Mouse (Mus musculus) regulatory T cell (primary cell): ENCODE measurements around the gene AI661453.
"Not testable (repeated sequence)": the region's sequence is repeated elsewhere in the genome, so short reads cannot be mapped to it uniquely, and the experiment has no call there.

ENCODE experiments used
- in situ Hi-C: fragments of 300-600 bp; cut with MboI, MseI; formaldehyde crosslinking; loops from one replicate; pipeline ENCODE4 v1.15.1; 2025; ENCODE audit warnings: high pct_unique_total_duplicates

The AI661453 gene

GRCm38 (mm10) chr17:47501531-47501930, 65.1 kb downstream of the AI661453 start:
- in situ Hi-C loops: no loop called here

GRCm38 (mm10) chr17:47501946-47502706, 65.7 kb downstream of the AI661453 start, which contains the start of gene Taf8:
Gene Taf8 (minus strand): TSS chr17:47502292.
- in situ Hi-C loops: no loop called here

- in situ Hi-C loops: not testable (repeated sequence)
Measured at GRCm38 (mm10) chr17:47502707-47503045, 66.3 kb downstream of the AI661453 start.

- in situ Hi-C loops: no loop called here
Measured at GRCm38 (mm10) chr17:47503689-47504088, 67.3 kb downstream of the AI661453 start.

GRCm38 (mm10) chr17:47504228-47504627, 67.8 kb downstream of the AI661453 start:
- in situ Hi-C loops: no loop called here

GRCm38 (mm10) chr17:47504941-47505346, 68.5 kb downstream of the AI661453 start, which contains the start of gene Ccnd3:
Gene Ccnd3 (plus strand): TSS chr17:47505051.
- in situ Hi-C loops: loop anchor here (5.0 kb wide), 1 partner anchor 187 kb away; the partner anchor contains the start of genes Gm21981 and Prickle4

- in situ Hi-C loops: loop anchor here (5.0 kb wide), 1 partner anchor 187 kb away; the partner anchor contains the start of genes Gm21981 and Prickle4
Measured at GRCm38 (mm10) chr17:47505566-47505965, 69.2 kb downstream of the AI661453 start.

GRCm38 (mm10) chr17:47506042-47506441, 69.6 kb downstream of the AI661453 start:
- in situ Hi-C loops: loop anchor here (5.0 kb wide), 1 partner anchor 186 kb away; the partner anchor contains the start of genes Gm21981 and Prickle4

- in situ Hi-C loops: loop anchor here (5.0 kb wide), 1 partner anchor 186 kb away; the partner anchor contains the start of genes Gm21981 and Prickle4
Measured at GRCm38 (mm10) chr17:47506697-47507096, 70.3 kb downstream of the AI661453 start.

- in situ Hi-C loops: loop anchor here (5.0 kb wide), 1 partner anchor 185 kb away; the partner anchor contains the start of genes Gm21981 and Prickle4
Measured at GRCm38 (mm10) chr17:47507523-47507922, 71.1 kb downstream of the AI661453 start.

GRCm38 (mm10) chr17:47508012-47508608, 71.7 kb downstream of the AI661453 start:
- in situ Hi-C loops: loop anchor here (5.0 kb wide), 1 partner anchor 184 kb away; the partner anchor contains the start of genes Gm21981 and Prickle4

- in situ Hi-C loops: loop anchor here (5.0 kb wide), 1 partner anchor 183 kb away; the partner anchor contains the start of genes Gm21981 and Prickle4
Measured at GRCm38 (mm10) chr17:47509031-47509705, 72.8 kb downstream of the AI661453 start.

- in situ Hi-C loops: loop anchor here (5.0 kb wide), 1 partner anchor 86 kb away; no protein-coding TSS in a partner anchor
Measured at GRCm38 (mm10) chr17:47511111-47512020, 75.0 kb downstream of the AI661453 start.

GRCm38 (mm10) chr17:47512956-47513775, 76.8 kb downstream of the AI661453 start:
- in situ Hi-C loops: loop anchor here (5.0 kb wide), 1 partner anchor 84 kb away; no protein-coding TSS in a partner anchor

- in situ Hi-C loops: no loop called here
Measured at GRCm38 (mm10) chr17:47515180-47515844, 78.9 kb downstream of the AI661453 start.

GRCm38 (mm10) chr17:47516232-47516631, 79.8 kb downstream of the AI661453 start:
- in situ Hi-C loops: no loop called here

- in situ Hi-C loops: no loop called here
Measured at GRCm38 (mm10) chr17:47518205-47518604, 81.8 kb downstream of the AI661453 start.
